Mouse (Mus musculus) right cerebral cortex, postnatal 25 days (tissue): Measurements from ENCODE around the gene Zfp455.
"Not testable (repeated sequence)": the region's sequence is repeated elsewhere in the genome, so short reads cannot be mapped to it uniquely, and the experiment has no call there.

ENCODE experiments used
- DNase-seq: peaks from one replicate; pipeline ENCODE4 v3.0.0; 2022

The Zfp455 gene

DNA sequence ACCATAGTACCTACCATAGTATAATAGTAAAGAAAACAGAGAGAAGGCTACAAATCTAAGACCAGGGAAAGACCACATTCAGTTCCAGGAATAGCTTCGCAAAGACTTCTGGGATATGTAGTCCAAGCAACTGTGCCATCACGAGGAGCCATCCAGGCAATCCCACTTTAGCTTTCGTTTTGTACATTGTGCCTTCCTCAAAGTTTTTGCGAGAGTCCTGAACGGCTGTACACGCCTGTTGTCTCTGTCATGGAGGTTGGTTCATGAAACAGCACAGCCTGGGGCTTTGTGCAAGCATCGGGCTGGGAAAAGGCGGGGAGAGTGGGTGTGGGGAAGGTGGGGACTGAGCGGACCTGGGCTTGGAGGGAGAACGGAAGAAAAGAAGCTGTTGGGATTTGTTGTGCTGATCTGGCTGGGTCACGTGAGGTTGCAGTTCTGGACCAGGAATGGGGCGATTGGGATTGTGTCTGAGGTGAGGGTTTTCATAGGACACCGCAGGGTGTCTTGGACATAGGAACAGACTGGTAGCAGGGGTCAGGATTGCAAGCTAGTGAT is at the start of gene Zfp455:
Zfp455 (plus strand) TSS at position 167 of the 555 bp plus-strand sequence.
- DNase-seq = peak; percentile 73

DNA sequence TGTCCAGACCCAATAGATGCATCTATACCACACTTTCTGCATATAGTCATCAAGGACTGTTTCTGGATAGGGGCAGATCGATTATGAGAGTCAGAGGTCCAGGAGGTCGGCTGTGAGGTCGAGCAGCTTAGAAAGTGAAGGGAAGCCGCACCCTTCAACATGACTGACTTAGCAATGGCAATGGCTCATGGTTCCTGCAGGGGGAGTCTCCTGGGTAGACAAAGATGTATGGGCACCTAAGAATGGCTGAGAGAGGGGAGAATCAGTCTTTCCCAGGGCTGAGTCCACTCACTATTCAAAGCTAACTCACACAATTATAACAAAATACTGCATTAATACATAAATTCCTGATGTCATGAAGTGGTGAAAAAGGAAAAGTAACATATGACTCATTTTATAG is 28.2 kb upstream of the Zfp455 start:
- not testable (repeated sequence) for DNase-seq

DNA sequence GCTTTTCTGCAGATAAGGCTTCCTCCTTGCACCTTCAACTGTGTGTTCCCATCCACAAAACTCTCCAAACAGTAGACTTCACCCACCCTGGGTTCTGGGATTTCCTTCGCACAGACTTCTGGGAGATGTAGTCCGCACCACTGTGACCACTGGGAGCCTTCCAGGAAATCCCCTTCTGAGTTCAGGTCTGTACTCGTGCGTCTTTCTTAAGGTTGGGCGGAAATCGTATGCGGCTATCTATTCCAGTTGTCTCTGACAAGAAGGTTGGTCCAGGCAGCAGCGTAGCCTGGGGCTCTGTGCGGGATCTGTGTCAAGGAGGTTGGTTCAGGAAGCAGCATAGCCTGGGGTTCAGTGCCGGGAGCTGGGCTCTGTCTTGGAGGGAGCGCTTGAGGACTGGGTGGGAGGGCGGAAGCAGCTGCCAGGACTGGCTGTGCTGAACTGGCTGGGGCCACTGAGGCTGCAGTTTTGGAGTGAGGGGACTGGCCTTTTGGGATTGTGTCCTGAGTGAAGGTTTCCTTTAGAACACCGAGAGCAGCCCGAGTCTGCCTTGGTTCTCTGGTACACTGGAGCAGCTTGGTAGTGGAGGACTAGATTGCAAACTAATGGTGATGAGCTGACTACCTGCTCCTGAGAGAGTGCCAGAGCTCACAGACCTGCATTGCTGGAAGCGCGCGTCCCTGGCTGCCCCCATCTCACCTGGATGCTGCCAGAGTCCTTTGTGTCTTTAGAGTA is 21.1 kb upstream of the Zfp455 start, which contains the start of gene Rsl1:
Rsl1 (plus strand) TSS at position 192 of the 732 bp plus-strand sequence.
- DNase-seq = peak; percentile 77

DNA sequence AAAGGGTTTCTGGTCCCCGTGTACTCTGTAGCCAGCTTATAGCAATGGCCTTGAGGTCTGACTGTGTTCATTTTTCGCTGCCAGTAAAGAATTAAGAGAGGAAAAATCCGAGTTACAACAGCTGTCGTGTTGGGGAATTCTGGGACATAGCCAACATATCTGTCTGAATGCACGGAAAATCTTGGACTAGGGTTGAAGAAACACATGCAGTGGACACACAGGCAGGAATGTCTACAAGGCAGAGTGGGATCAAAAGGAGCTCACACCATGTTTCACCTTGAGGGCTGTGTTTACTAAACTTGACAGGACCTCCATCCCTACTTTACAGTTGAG is 20.6 kb upstream of the Zfp455 start:
- no peak for DNase-seq

DNA sequence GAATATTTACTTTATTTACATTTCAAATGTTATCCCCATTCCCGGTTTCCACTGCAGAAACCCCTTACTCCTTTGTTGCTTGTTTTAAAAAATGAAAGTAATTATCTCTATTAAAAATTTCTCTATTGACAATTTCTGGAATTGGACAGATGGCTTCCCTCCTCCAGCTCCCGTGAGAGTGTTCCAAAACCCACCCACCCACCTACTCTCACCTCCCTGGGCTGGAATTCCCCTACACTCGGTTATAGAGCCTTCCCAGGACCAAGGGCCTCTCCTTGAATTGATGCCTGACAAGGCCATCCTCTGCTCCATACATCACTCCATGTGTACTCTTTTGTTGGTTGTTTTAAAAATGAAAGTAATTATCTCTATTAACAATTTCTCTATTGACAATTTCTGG is 7.3 kb downstream of the Zfp455 start:
- DNase-seq = no peak

DNA sequence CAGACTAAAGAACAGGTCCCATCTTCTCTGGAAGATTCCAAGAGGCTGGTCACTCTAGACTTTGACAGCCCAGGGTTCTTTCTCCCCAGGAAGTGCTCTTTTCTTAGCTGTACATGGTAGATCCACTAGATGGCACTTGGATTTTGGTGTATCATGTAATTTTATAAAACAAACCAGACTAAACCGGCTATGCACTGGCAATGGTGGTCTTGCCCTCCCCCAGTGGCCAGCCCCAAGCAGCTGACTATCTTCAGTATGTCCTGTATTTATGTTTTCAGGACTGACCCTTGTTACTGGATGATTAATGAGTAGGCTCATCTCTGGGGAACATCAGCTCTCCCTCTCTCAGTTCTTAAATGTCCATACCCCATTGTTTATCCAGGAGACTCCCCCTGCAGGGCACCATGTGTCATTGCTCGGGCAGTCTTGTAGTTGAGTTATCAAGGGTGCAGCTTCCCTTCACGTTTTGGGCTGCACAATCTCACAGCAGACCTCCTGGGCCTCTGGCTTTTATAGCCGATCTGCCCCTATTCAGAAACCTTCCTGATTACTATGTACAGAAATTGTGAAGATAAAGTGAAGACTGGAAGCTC is 19.8 kb downstream of the Zfp455 start:
- no peak for DNase-seq
